Mouse (Mus musculus) bone marrow macrophage, adult 2 months (primary cell): Measurements from ENCODE around the gene Gm45021.
"Not testable (repeated sequence)": the region's sequence is repeated elsewhere in the genome, so short reads cannot be mapped to it uniquely, and the experiment has no call there.

Experiments used
- CTCF ChIP-seq: IDR thresholded peaks from 2 replicates; pipeline ENCODE4 v1.5.1; 2012; ENCODE audit warnings: low read depth, mild to moderate bottlenecking, low read length, moderate library complexity
- POLR2A ChIP-seq: IDR thresholded peaks from 2 replicates; pipeline ENCODE4 v1.6.1; 2012; ENCODE audit warnings: mild to moderate bottlenecking, low read depth, low read length, borderline replicate concordance

- not testable (repeated sequence) for TF ChIP-seq CTCF, POLR2A
Measured at GRCm38 (mm10) chr6:48622186-48622843, 32.9 kb downstream of the Gm45021 start.
